Mouse (Mus musculus) small intestine, adult 2 months (tissue): ENCODE data around the gene Phtf2.

ENCODE experiments used
- CTCF ChIP-seq: fragments of 200-500 bp; IDR thresholded peaks from 2 replicates; pipeline ENCODE4 v1.5.1; 2012; ENCODE audit warnings: low read depth, mild to moderate bottlenecking, control low read depth, inconsistent platforms, low read length, moderate library complexity, mixed read lengths; ENCODE audit not compliant: insufficient replicate concordance, insufficient read length; ENCODE audit errors: extremely low read depth
- POLR2A ChIP-seq: fragments of 200-500 bp; IDR thresholded peaks from 2 replicates; pipeline ENCODE4 v1.6.1; 2012; ENCODE audit warnings: low read depth, mild to moderate bottlenecking, control low read depth, inconsistent platforms, low read length, moderate library complexity

DNA sequence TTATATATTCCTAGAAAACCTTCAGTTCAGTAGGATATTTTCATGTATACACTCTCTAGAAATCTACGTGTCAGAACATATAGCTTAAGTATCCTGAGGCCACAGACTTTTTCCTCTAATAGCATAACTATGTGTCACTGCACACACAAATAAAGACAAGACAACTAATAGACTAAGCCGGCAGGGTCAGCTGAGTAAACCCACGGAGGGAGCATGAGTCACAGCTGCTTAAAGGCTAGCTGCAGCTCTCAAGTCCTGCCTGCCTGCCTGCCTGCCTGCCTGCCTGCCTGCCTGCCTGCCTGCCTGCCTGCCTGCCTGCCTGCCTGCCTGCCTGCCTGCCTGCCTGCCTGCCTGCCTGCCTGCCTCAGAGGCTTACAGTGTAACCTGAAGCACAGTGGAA is 43.5 kb upstream of the Phtf2 start:
- TF ChIP-seq CTCF (no peak), POLR2A (no peak)
